Mouse (Mus musculus) kidney, postnatal 36 days (tissue): ENCODE data around the gene Zmynd12.
A peak's percentile ranks its signal among the peaks of the same experiment; 100 is the strongest.

Experiments used
- DNase-seq, 2 experiments: peaks; one replicate each; pipeline ENCODE4 v3.0.0; 2021 to 2022; ENCODE audit warnings: mixed read lengths in 2 of 2

Zmynd12 gene

GRCm38 (mm10) chr4:119422294-119422964, at the start of gene Zmynd12, which contains the start of gene Ppcs:
Zmynd12 (plus strand) TSS chr4:119422814.
Ppcs (minus strand) TSS chr4:119422420.
- DNase-seq: peak; percentile 97

GRCm38 (mm10) chr4:119381471-119382190, 41.0 kb upstream of the Zmynd12 start:
- peak; percentile 27 to 49 for DNase-seq

- peak; percentile 69 to 74 for DNase-seq
These were observed 33.4 kb upstream of the Zmynd12 start for GRCm38 (mm10) chr4:119389184-119389583.

GRCm38 (mm10) chr4:119390369-119390768, 32.2 kb upstream of the Zmynd12 start:
- peak; percentile 5 to 59 for DNase-seq

- DNase-seq: no peak
These were observed 23.9 kb upstream of the Zmynd12 start for GRCm38 (mm10) chr4:119398751-119399150.

GRCm38 (mm10) chr4:119400896-119401295, 21.7 kb upstream of the Zmynd12 start:
- DNase-seq: no peak

GRCm38 (mm10) chr4:119403431-119403830, 19.2 kb upstream of the Zmynd12 start:
- no peak for DNase-seq

- no peak for DNase-seq
These were observed 10.6 kb upstream of the Zmynd12 start for GRCm38 (mm10) chr4:119411877-119412650.

GRCm38 (mm10) chr4:119412791-119413190, 9.8 kb upstream of the Zmynd12 start:
- DNase-seq: no peak

GRCm38 (mm10) chr4:119415072-119415753, 7.4 kb upstream of the Zmynd12 start, which contains the start of gene Ccdc30:
Ccdc30 (minus strand) TSS chr4:119415521.
- DNase-seq: peak; percentile 97

- DNase-seq: no peak
These were observed 5.3 kb upstream of the Zmynd12 start for GRCm38 (mm10) chr4:119417270-119417669.

- DNase-seq: no peak
These were observed 4.7 kb upstream of the Zmynd12 start for GRCm38 (mm10) chr4:119417894-119418293.

- DNase-seq: peak in 1 of 2 experiments; percentile 15
These were observed 1.4 kb upstream of the Zmynd12 start for GRCm38 (mm10) chr4:119421191-119421590.

GRCm38 (mm10) chr4:119421921-119422293, 707 bp upstream of the Zmynd12 start:
- DNase-seq: peak; percentile 21 to 50

- no peak for DNase-seq
These were observed 2.5 kb downstream of the Zmynd12 start for GRCm38 (mm10) chr4:119425077-119425476.

GRCm38 (mm10) chr4:119425601-119426000, 3.0 kb downstream of the Zmynd12 start:
- DNase-seq: peak in 1 of 2 experiments; percentile 20

GRCm38 (mm10) chr4:119427680-119428079, 5.1 kb downstream of the Zmynd12 start:
- DNase-seq: peak; percentile 60 to 75

- peak; percentile 76 to 83 for DNase-seq
These were observed 8.1 kb downstream of the Zmynd12 start for GRCm38 (mm10) chr4:119430678-119431077.

GRCm38 (mm10) chr4:119437936-119438335, 15.3 kb downstream of the Zmynd12 start:
- peak; percentile 43 to 64 for DNase-seq

GRCm38 (mm10) chr4:119441836-119442235, 19.2 kb downstream of the Zmynd12 start:
- DNase-seq: no peak

GRCm38 (mm10) chr4:119442539-119442938, 19.9 kb downstream of the Zmynd12 start:
- DNase-seq: no peak

GRCm38 (mm10) chr4:119447261-119447660, 24.6 kb downstream of the Zmynd12 start:
- peak; percentile 23 to 35 for DNase-seq

- no peak for DNase-seq
These were observed 25.2 kb downstream of the Zmynd12 start for GRCm38 (mm10) chr4:119447786-119448185.
